Mouse (Mus musculus) cerebellum, adult 11-12 months (tissue): ENCODE results near the gene Adamts14.

Source experiments
- DNase-seq: peaks from one replicate; pipeline ENCODE4 v3.0.0; 2022

The Adamts14 gene

GRCm38 (mm10) chr10:61273081-61273843 lies at the start of gene Adamts14:
Adamts14 (minus strand) TSS chr10:61273438.
- DNase-seq = no peak

DNA sequence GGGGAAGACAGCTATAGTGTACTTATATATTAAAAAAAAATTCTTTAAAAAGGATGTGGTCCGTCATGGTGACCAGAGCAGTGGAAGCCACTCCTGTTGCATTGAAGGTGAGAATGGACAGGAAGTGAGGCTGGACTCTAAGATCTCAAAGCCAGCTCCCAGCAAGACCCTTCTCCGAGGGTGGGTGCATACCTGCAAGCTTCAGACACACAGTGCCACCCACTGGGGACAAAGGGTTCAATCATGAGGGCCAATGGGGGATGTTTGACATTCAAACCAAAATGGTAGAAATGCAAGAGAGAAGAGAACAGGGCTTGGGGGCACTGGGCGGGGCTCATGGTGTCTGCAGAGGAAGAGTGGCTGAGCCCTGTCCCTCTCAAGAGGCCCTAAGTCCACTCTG lies 45.3 kb upstream of the Adamts14 start:
- no peak for DNase-seq

GRCm38 (mm10) chr10:61315324-61315880 lies 42.2 kb upstream of the Adamts14 start:
- DNase-seq = no peak

DNA sequence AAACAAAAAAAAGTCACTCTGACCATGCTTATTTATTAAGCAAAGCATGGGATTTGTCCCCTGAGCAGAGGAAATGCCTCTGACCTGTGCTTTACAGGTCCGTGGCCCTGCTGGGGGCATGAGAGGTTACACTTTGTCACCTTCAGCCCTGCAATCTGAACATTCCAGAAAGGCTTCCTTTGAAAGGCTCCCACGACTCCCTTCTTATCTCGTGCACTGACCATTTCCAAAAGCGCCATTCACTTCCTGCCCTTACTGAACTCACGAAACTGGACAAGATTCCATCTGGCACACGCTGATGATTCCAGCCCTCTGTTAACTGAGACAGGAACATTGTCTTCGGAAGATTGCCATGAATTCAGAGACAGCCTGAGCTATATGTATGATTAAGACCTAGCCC lies 40.5 kb upstream of the Adamts14 start:
- DNase-seq = no peak

- DNase-seq = no peak
These were observed 39.5 kb upstream of the Adamts14 start for GRCm38 (mm10) chr10:61312754-61313153.

DNA sequence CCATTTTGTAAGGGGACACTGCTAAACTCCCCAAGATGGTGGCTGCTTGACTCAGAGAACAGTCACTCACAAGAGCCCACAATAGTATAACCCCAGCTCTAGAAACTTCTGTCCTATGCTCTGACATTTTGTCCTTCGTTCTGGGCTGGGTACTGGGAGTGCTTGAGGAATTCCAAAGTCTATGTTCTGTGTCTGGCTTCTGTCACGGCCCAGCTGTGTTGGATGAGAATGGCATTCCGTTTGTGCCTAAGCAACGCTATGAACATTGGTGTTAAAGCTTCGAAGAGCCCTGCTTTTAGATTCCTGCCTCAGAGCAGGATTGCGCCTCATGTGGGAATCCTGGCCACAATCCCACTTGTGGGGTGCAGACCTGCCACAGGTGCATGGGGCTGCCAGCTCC lies 38.9 kb upstream of the Adamts14 start:
- no peak for DNase-seq

DNA sequence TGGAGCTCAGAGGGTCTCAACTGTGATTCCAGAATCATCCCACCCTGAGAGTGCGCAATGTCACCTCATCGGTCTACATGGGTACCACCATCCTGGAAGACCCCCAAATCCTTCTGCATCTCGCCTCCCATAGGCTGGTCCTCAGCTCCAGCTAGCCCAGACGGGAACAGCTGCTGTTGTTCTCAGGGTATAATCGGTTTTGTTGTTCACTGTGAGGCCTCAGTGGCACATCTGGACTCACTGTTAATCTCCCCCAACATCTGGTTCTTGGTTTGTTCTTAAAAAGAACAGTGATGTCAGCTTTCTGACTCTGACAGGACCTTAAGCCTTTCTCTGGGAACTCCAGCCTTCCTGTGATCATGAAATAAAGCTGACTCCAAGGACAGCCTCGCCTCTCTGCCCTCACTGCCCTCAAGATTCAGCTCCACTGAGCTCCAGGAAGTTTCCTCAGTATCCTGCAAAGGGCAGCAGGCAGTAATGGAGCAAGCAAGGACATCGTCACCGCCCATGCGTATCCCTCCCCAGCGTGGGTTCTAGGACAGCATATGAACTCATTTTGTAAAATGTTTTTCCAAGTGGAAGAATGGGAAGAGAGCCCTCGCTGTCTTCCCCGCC lies 35.6 kb upstream of the Adamts14 start:
- no peak for DNase-seq

- no peak for DNase-seq
These were observed 32.8 kb upstream of the Adamts14 start for GRCm38 (mm10) chr10:61305928-61306590.

- no peak for DNase-seq
These were observed 30.8 kb upstream of the Adamts14 start for GRCm38 (mm10) chr10:61304046-61304445.

- no peak for DNase-seq
These were observed 27.8 kb upstream of the Adamts14 start for GRCm38 (mm10) chr10:61300996-61301395.

GRCm38 (mm10) chr10:61297477-61297876 lies 24.2 kb upstream of the Adamts14 start, which contains the start of gene Prf1:
Prf1 (plus strand) TSS chr10:61297833.
- no peak for DNase-seq

DNA sequence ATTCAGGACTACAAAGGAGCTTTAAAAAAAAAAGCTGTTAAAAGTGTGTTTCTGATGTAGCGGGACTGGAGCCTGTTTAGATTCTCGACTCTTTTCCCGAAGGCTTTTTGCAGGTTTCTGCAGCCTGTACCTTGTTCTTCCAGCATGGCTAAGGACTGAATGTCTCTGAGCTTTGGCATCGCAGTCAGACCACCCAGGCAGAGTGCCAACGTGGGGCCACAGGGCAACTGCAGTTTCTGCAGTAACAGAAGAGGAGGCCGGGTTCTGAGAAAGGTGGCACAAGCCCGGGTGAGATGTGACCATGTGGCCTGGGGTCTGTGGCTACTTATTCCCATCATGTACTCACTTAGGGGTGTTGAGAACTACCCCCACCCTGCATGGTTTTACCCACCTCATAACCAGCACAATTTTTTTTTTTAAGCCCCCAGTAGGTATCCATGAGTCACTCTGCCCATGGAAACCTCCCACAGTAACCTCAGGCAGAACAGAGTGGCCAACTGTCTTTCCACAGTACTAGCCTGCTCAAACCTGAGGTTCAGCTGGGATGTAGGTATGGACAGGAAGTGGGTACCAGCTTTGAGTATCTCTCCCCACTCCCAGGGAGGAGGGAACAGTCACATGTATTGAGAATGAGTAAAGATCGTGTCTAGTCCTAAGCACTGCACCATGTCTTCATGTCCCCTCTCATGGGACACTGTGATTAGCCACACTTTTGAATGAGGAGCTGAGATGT lies 23.6 kb upstream of the Adamts14 start:
- DNase-seq = no peak

DNA sequence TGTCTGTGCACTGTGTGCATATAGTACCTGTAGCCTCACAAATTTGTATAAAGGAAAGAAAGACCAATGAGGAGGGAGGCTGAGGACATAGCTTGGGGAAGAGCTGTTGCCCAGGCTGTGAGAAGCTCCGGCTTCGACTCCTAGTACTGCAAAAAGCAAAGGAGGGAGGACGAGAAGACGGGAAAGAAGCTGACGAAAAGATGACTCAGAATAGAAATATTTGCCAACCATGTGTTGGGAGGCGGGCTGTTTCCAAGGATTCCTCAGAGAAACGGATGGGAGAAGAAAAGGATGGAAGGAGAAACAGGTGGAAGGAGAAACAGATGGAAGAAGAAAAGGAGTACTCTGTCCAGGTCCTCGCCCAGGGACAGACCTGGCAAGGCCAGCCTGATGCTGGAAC lies 21.0 kb upstream of the Adamts14 start:
- no peak for DNase-seq

GRCm38 (mm10) chr10:61290479-61290878 lies 17.2 kb upstream of the Adamts14 start:
- no peak for DNase-seq

- no peak for DNase-seq
These were observed 16.8 kb upstream of the Adamts14 start for GRCm38 (mm10) chr10:61290016-61290415.

DNA sequence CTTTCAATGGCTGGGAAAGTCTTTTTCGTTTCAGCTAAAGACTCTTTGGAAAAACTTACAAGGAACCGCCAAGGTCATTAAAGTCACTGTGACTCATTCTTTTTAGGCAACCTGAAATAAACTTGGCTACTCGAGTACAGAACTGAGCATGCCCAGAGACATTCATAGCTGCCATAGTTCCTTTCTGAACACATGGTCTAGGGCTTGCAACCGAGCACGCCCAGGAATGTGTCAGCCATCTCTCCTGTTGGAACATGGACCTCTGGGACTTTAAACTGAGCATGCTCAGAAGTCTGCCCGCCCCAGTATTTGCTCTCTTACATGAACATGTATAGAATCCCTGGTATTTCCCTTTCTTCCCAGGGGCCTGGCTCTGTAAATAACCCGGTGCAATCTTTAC lies 13.0 kb upstream of the Adamts14 start:
- no peak for DNase-seq

- DNase-seq = peak; percentile 49
These were observed 12.0 kb upstream of the Adamts14 start for GRCm38 (mm10) chr10:61285271-61285670.

- DNase-seq = no peak
These were observed 11.1 kb upstream of the Adamts14 start for GRCm38 (mm10) chr10:61284309-61284708.

DNA sequence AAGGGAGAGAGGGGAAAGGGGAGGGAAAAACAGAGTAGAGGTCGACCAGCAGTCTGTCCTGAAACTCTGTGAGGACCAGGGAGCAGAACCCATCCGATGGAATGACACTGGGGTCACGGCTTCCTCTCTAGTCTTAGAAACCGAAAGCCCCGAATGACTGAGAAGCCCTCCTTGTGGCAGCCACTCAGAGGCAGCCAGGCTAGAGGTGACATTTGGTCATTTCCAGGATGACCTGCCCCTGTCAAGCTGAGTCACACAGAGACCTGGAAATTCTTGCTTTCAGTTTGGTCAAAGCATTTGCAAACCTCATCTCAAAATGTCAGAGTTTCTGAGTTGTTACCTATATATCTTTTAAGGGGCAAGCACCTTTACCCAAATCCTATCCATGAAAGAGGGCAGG lies 7.9 kb upstream of the Adamts14 start:
- DNase-seq = no peak

DNA sequence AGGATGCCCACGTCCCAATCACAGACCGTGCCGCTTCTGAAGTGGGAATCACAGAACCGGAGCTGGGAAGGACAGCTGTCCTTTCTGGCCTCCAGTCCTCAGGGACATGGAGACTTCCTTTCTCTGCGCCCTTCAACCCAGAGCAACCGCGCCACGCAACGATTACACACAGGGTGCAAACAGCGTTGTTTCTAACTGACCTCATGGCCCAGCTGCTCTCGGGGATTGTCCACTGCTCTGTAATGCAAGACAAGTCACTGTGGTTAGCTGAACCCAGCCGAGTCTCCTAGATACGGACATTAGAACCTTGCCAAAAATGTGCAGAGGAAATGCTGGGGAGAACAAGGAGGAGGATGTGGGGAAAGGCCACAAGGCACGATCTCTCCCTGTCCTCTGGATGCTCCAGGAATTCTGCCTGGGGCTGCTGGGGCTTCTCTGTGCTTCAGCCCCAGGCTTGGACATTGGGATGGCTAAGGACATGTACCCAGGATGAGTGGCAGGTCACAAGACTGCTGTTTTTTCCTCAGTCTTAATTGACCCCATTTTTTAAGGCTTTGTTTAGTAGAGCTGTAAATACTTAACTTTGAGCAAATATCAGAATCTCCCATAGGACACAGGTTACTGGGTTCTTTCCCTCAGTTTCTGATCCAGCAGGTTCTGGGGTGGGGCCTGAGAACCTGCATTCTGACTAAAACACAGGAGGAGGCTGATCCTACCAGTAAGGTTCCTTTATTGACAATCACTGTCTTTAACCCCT lies 4.9 kb upstream of the Adamts14 start:
- no peak for DNase-seq

DNA sequence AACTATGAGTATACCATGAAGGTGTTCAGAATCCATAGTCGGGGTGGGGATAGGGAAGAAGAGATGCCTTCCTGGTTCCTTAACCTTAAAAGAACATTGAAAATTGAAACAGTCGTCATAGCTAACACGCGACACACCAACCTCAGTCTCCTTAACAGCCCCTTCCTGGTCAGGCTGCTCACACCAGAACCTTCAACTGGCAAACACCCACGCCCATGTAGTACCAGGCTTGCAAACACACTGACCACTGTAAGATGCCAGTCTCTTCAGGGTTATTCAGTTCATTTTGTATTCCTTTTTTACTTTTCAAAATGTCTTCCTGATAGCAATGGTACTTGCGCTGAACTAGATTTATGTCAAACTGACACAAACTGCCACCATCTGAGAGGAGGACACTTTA lies 3.8 kb upstream of the Adamts14 start:
- no peak for DNase-seq

- no peak for DNase-seq
These were observed 2.5 kb upstream of the Adamts14 start for GRCm38 (mm10) chr10:61275669-61276110.
